In the genomic region with DNA sequence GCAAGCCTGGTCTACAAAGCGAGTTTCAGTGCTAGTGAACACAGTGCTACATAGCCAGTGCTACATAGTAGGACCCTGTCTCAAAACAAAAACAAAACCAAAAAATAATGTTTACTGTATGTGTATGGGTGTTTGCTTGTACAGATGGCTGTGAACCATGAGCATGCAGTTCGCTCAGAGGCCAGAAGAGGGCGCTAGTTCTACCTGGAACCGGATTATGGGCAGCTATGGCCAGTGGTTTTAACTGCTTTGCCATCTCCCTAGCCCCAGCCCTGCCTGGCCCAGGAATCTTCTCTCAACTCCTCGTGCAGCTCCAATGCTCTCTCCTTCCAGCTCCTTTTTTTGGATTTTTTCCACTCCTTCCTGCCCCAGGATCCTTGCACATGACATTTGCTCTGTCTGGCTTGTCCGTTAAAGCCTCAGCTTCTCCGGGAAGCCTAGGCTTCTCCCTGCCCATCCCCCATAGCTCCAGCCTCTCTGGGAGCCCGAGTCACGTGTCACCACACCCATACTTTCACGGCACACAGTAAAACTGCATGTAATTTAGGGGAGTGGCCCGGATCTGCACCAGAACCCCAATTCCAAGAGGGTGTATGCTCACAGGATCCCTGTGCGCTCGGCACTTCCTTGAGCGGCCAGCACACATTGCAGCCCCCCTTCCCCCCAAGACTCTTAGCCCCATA, we compare ENCODE assay signal across 10 mouse cellular contexts. TPM values are rescaled to one million over a fixed set of nuclear protein-coding genes. Genes with fewer than 3 reads are reported as not detected.
DNase-seq lines count a peak whose midpoint lies in the region; ATAC-seq and TF ChIP-seq lines count a peak whose summit lies in the region.
"Had no signal": no experiment of that assay in that cellular context is flagged by ENCODE, and none has a peak within 500 bp of the region (broad histone marks: within the 10 kb centered on the region; RNA-seq: fewer than 3 reads in every experiment).

No protein-coding gene starts in this region.

- H3K4me1 ChIP-seq in heart, embryonic 14.5 days (ENCODE audit: control insufficient read depth in 2 of 2, insufficient read depth in 2 of 2, low read length in 2 of 2) = peaks cover 5 to 12% of the 10 kb centered on the region in 2 experiments; a peak in 3 of 4 replicates
- H3K4me1 ChIP-seq in neural tube, embryonic 13.5 days (replicated peaks) = peaks cover 12% of the 10 kb centered on the region
- H3K4me1 ChIP-seq in neural tube, embryonic 15.5 days = no peaks in the 10 kb centered on the region
- H3K4me1 ChIP-seq in embryonic fibroblast, embryonic 13.5 days (ENCODE audit: control insufficient read depth, insufficient read depth, low read length) = no peaks in the 10 kb centered on the region
- peaks cover 35% of the 10 kb centered on the region for H3K4me1 ChIP-seq in stomach, embryonic 15.5 days

- DNase-seq in heart, postnatal 36 days = no peak
- no peak for DNase-seq in spleen, postnatal 36 days (ENCODE audit: low spot score in 2 of 2)
- no peak for DNase-seq in ovary, postnatal 36 days (ENCODE audit: low spot score)
- DNase-seq: midbrain, embryonic 14.5 days had no signal

- intact Hi-C loops in heart, postnatal 36 days (cut with DNase I) = no loop called here

- no peak overlapping the region; the same call in 1 of the 2 replicates for H3K9ac ChIP-seq in heart, embryonic 14.5 days (ENCODE audit: low read length)
- no peak overlapping the region for H3K9ac ChIP-seq in neural tube, embryonic 13.5 days
- no peak overlapping the region for H3K9ac ChIP-seq in neural tube, embryonic 15.5 days (replicated peaks)
- no peak overlapping the region for H3K9ac ChIP-seq in stomach, embryonic 15.5 days

- H3K27me3 ChIP-seq in heart, embryonic 14.5 days (ENCODE audit: control insufficient read depth, insufficient read depth, low read length) = no peaks in the 10 kb centered on the region
- H3K27me3 ChIP-seq in neural tube, embryonic 13.5 days = no peaks in the 10 kb centered on the region
- H3K27me3 ChIP-seq in neural tube, embryonic 15.5 days (replicated peaks) = peaks cover under 1% of the 10 kb centered on the region; the same call in 1 of the 2 replicates
- no peaks in the 10 kb centered on the region for H3K27me3 ChIP-seq in stomach, embryonic 15.5 days (replicated peaks)

- no peaks in the 10 kb centered on the region for H3K9me3 ChIP-seq in heart, embryonic 14.5 days (ENCODE audit: control insufficient read depth, low read length)
- H3K9me3 ChIP-seq in neural tube, embryonic 13.5 days = no peaks in the 10 kb centered on the region
- no peaks in the 10 kb centered on the region for H3K9me3 ChIP-seq in neural tube, embryonic 15.5 days (replicated peaks)
- H3K9me3 ChIP-seq in stomach, embryonic 15.5 days = no peaks in the 10 kb centered on the region

- peak overlapping the region; percentile 54 to 66 for H3K27ac ChIP-seq in heart, embryonic 14.5 days (replicated peaks in 1 of 2; ENCODE audit: control insufficient read depth in 1 of 2, insufficient read depth in 1 of 2, low read depth in 2 of 2, low read length in 2 of 2)
- H3K27ac ChIP-seq in neural tube, embryonic 13.5 days (replicated peaks) = peak overlapping the region; percentile 72
- H3K27ac ChIP-seq in neural tube, embryonic 15.5 days (replicated peaks) = no peak overlapping the region
- no peak overlapping the region for H3K27ac ChIP-seq in embryonic fibroblast, embryonic 13.5 days (ENCODE audit: insufficient read depth, low read length)
- H3K27ac ChIP-seq in stomach, embryonic 15.5 days = peak overlapping the region; percentile 86

- 82% methylated on average over 14 of the region's 14 CpGs for WGBS in heart, embryonic 14.5 days
- 78% methylated on average over 14 of the region's 14 CpGs for WGBS in neural tube, embryonic 13.5 days
- WGBS in neural tube, embryonic 15.5 days = 78% methylated on average over 14 of the region's 14 CpGs
- 64% methylated on average over 14 of the region's 14 CpGs for WGBS in stomach, embryonic 15.5 days

- TF ChIP-seq CTCF in embryonic fibroblast, embryonic 13.5 days (IDR thresholded peaks at IDR 0.05; ENCODE audit: borderline replicate concordance, insufficient read depth, low read length) = peak; percentile 23; the same call in 1 of the 2 replicates

- TF ChIP-seq POLR2A in embryonic fibroblast, embryonic 13.5 days (IDR thresholded peaks at IDR 0.05; ENCODE audit: low read depth, low read length) = no peak

- no peak overlapping the region for H3K4me2 ChIP-seq in heart, embryonic 14.5 days (ENCODE audit: low read length)
- no peak overlapping the region for H3K4me2 ChIP-seq in neural tube, embryonic 13.5 days
- no peak overlapping the region for H3K4me2 ChIP-seq in neural tube, embryonic 15.5 days
- no peak overlapping the region for H3K4me2 ChIP-seq in stomach, embryonic 15.5 days

- H3K4me3 ChIP-seq in heart, embryonic 14.5 days (ENCODE audit: control insufficient read depth in 1 of 2, insufficient read depth in 1 of 2, low read depth in 1 of 2, low read length in 2 of 2) = no peak overlapping the region
- no peak overlapping the region for H3K4me3 ChIP-seq in neural tube, embryonic 13.5 days
- no peak overlapping the region for H3K4me3 ChIP-seq in neural tube, embryonic 15.5 days (replicated peaks)
- no peak overlapping the region for H3K4me3 ChIP-seq in embryonic fibroblast, embryonic 13.5 days (ENCODE audit: insufficient read depth, low read length)
- H3K4me3 ChIP-seq in stomach, embryonic 15.5 days (replicated peaks) = no peak overlapping the region
- H3K4me3 ChIP-seq: erythroblast, embryonic 14.5 days had no signal

- ATAC-seq in heart, embryonic 14.5 days (ENCODE audit: insufficient number of reproducible peaks, insufficient read depth, low FRiP score, low read depth) = no peak
- no peak for ATAC-seq in neural tube, embryonic 13.5 days (ENCODE audit: low read depth)
- ATAC-seq in neural tube, embryonic 15.5 days (ENCODE audit: low FRiP score) = no peak
- ATAC-seq in stomach, embryonic 15.5 days (ENCODE audit: insufficient read depth, low FRiP score, low read depth) = no peak

- H3K36me3 ChIP-seq in heart, embryonic 14.5 days (ENCODE audit: control insufficient read depth, insufficient read depth, low read length) = no peaks in the 10 kb centered on the region
- H3K36me3 ChIP-seq in neural tube, embryonic 13.5 days = no peaks in the 10 kb centered on the region
- H3K36me3 ChIP-seq in neural tube, embryonic 15.5 days = no peaks in the 10 kb centered on the region
- H3K36me3 ChIP-seq in stomach, embryonic 15.5 days = no peaks in the 10 kb centered on the region

RNA-seq across cellular contexts. Expression of gene Itpr3, which starts 9.2 kb away (rescaled TPM):
- polyA plus RNA-seq in heart, embryonic 14.5 days (2014; fragmentation: Nextera tagmentation; extraction: Ambion mirVana) = 1.7 TPM in 2 replicates
- 1 to 10 TPM; 5.3 to 6.7 TPM for total RNA-seq in heart, postnatal 36 days (2021)
- 1.4 and 1.5 TPM in 2 replicates for polyA plus RNA-seq in neural tube, embryonic 13.5 days (2015; fragmentation: Nextera tagmentation; extraction: Ambion mirVana)
- 0.82 and 2.9 TPM in 2 replicates for polyA plus RNA-seq in neural tube, embryonic 15.5 days (2015; fragmentation: Nextera tagmentation; extraction: Ambion mirVana)
- 15.7 and 31.1 TPM in 2 replicates for polyA plus RNA-seq in embryonic fibroblast, embryonic 13.5 days (2011; ENCODE audit: insufficient read length, low read depth, missing spikeins)
- 10.8 and 12.3 TPM in 2 replicates for polyA plus RNA-seq in stomach, embryonic 15.5 days (2015; fragmentation: Nextera tagmentation; extraction: Ambion mirVana)

RNA-seq across cellular contexts. Expression of gene Bak1, which starts 19.1 kb away (rescaled TPM):
- polyA plus RNA-seq in heart, embryonic 14.5 days (2014; fragmentation: Nextera tagmentation; extraction: Ambion mirVana) = 8.2 and 10.5 TPM in 2 replicates
- 10 to 100 TPM; 20.0 to 21.2 TPM for total RNA-seq in heart, postnatal 36 days (2021)
- polyA plus RNA-seq in neural tube, embryonic 13.5 days (2015; fragmentation: Nextera tagmentation; extraction: Ambion mirVana) = 2.8 and 3.3 TPM in 2 replicates
- polyA plus RNA-seq in neural tube, embryonic 15.5 days (2015; fragmentation: Nextera tagmentation; extraction: Ambion mirVana) = 4.5 TPM in 2 replicates
- 106 and 114 TPM in 2 replicates for polyA plus RNA-seq in embryonic fibroblast, embryonic 13.5 days (2011; ENCODE audit: insufficient read length, low read depth, missing spikeins)
- polyA plus RNA-seq in stomach, embryonic 15.5 days (2015; fragmentation: Nextera tagmentation; extraction: Ambion mirVana) = 4.6 and 5.7 TPM in 2 replicates

Comparison
In these comparisons a context has a peak if more than half of its experiments do, and no peak if none do; other contexts are left out.
1. H3K27ac ChIP-seq: peak in heart, embryonic 14.5 days (2 of 2), neural tube, embryonic 13.5 days (single experiment) and stomach, embryonic 15.5 days (single experiment); none in neural tube, embryonic 15.5 days (single experiment) and embryonic fibroblast, embryonic 13.5 days (single experiment).